ENCODE assay signal across 8 mouse cellular contexts in genomic region chr1:105988903-105989639, GRCm38 (mm10). TPM values are rescaled to one million over a fixed set of nuclear protein-coding genes. Genes with fewer than 3 reads are reported as not detected.
A peak's percentile ranks its signal among the peaks of the same experiment; 100 is the strongest.
DNase-seq lines count a peak whose midpoint lies in the region; ATAC-seq lines count a peak whose summit lies in the region.

No protein-coding gene starts in this region.

- 44% methylated on average over 14 of the region's 14 CpGs for WGBS in heart, embryonic 15.5 days
- WGBS in hindbrain, embryonic 11.5 days = 78% methylated on average over 14 of the region's 14 CpGs
- 75% methylated on average over 14 of the region's 14 CpGs for WGBS in midbrain, embryonic 13.5 days

- no peak for DNase-seq in heart, adult 18-20 months
- DNase-seq in MEL-GATA-1-ER (ENCODE audit: extremely low read depth, low read depth) = peak; percentile 23
- no peak for DNase-seq in hindbrain, embryonic 11.5 days (ENCODE audit: low spot score)
- no peak for DNase-seq in retina, postnatal 1 day
- no peak for DNase-seq in yolk sac, embryonic 10.5 days (ENCODE audit: low spot score)
- DNase-seq in kidney, postnatal 25 days = no peak

- H3K9ac ChIP-seq in heart, embryonic 15.5 days = peak overlapping the region; percentile 74
- no peak overlapping the region for H3K9ac ChIP-seq in hindbrain, embryonic 11.5 days (ENCODE audit: low read depth, low read length)
- H3K9ac ChIP-seq in midbrain, embryonic 13.5 days (replicated peaks) = no peak overlapping the region

- peak overlapping the region; percentile 84 for H3K4me3 ChIP-seq in heart, embryonic 15.5 days
- peak overlapping the region; percentile 66 for H3K4me3 ChIP-seq in hindbrain, embryonic 11.5 days (ENCODE audit: low read depth, low read length)
- H3K4me3 ChIP-seq in midbrain, embryonic 13.5 days (replicated peaks) = peak overlapping the region; percentile 90

- H3K36me3 ChIP-seq in heart, embryonic 15.5 days = no peaks in the 10 kb centered on the region
- no peaks in the 10 kb centered on the region for H3K36me3 ChIP-seq in hindbrain, embryonic 11.5 days (ENCODE audit: control insufficient read depth, insufficient read depth, low read length)
- H3K36me3 ChIP-seq in midbrain, embryonic 13.5 days = no peaks in the 10 kb centered on the region

- H3K27ac ChIP-seq in heart, embryonic 15.5 days = peak overlapping the region; percentile 97
- H3K27ac ChIP-seq in hindbrain, embryonic 11.5 days (ENCODE audit: low read depth, low read length) = no peak overlapping the region
- no peak overlapping the region for H3K27ac ChIP-seq in midbrain, embryonic 13.5 days

- no peaks in the 10 kb centered on the region for H3K9me3 ChIP-seq in heart, embryonic 15.5 days (replicated peaks)
- H3K9me3 ChIP-seq in hindbrain, embryonic 11.5 days (ENCODE audit: control insufficient read depth, low read length) = no peaks in the 10 kb centered on the region
- no peaks in the 10 kb centered on the region for H3K9me3 ChIP-seq in midbrain, embryonic 13.5 days

- no peaks in the 10 kb centered on the region for H3K27me3 ChIP-seq in heart, embryonic 15.5 days
- no peaks in the 10 kb centered on the region for H3K27me3 ChIP-seq in hindbrain, embryonic 11.5 days (ENCODE audit: control insufficient read depth, insufficient read depth, low read length)
- H3K27me3 ChIP-seq in midbrain, embryonic 13.5 days = no peaks in the 10 kb centered on the region

- H3K4me1 ChIP-seq in heart, embryonic 15.5 days (replicated peaks) = peaks cover 34% of the 10 kb centered on the region
- no peaks in the 10 kb centered on the region for H3K4me1 ChIP-seq in hindbrain, embryonic 11.5 days (replicated peaks; ENCODE audit: control insufficient read depth, insufficient read depth, low read length)
- H3K4me1 ChIP-seq in midbrain, embryonic 13.5 days (replicated peaks) = peaks cover 24% of the 10 kb centered on the region

- H3K4me2 ChIP-seq in heart, embryonic 15.5 days = peak overlapping the region; percentile 78
- H3K4me2 ChIP-seq in hindbrain, embryonic 11.5 days (replicated peaks; ENCODE audit: low read depth, low read length) = peak overlapping the region; percentile 65
- peak overlapping the region; percentile 98 for H3K4me2 ChIP-seq in midbrain, embryonic 13.5 days (replicated peaks)

- ATAC-seq in heart, embryonic 15.5 days (replicated peaks; ENCODE audit: insufficient number of reproducible peaks, insufficient read depth, low FRiP score, low read depth) = no peak
- ATAC-seq in hindbrain, embryonic 11.5 days (ENCODE audit: low FRiP score) = no peak
- no peak for ATAC-seq in midbrain, embryonic 13.5 days

RNA-seq across cellular contexts. Expression of gene Zcchc2, which starts 1.1 kb away (rescaled TPM):
- 1.7 and 2.3 TPM in 2 replicates for polyA plus RNA-seq in heart, embryonic 15.5 days (2015; fragmentation: Nextera tagmentation; extraction: Ambion mirVana)
- 1 to 10 TPM; 7.0 to 7.9 TPM for total RNA-seq in heart, adult 18-20 months (2021)
- polyA plus RNA-seq in hindbrain, embryonic 11.5 days (2014; fragmentation: Nextera tagmentation; extraction: Ambion mirVana) = 2.3 and 2.9 TPM in 2 replicates
- 2.1 and 2.2 TPM in 2 replicates for polyA plus RNA-seq in midbrain, embryonic 13.5 days (2015; fragmentation: Nextera tagmentation; extraction: Ambion mirVana)
